Mouse (Mus musculus) right cerebral cortex, postnatal 25 days (tissue): Measurements from ENCODE around the gene Ninj2.

Experiments used
- DNase-seq: peaks from one replicate; pipeline ENCODE4 v3.0.0; 2022

The Ninj2 gene

GRCm38 (mm10) chr6:120146676-120147075, 53.5 kb downstream of the Ninj2 start:
- no peak for DNase-seq

- no peak for DNase-seq
These were observed 54.3 kb downstream of the Ninj2 start for GRCm38 (mm10) chr6:120147411-120147810.

GRCm38 (mm10) chr6:120148716-120149392, 55.7 kb downstream of the Ninj2 start:
- no peak for DNase-seq

GRCm38 (mm10) chr6:120149458-120150120, 56.4 kb downstream of the Ninj2 start:
- DNase-seq: no peak

- no peak for DNase-seq
These were observed 57.1 kb downstream of the Ninj2 start for GRCm38 (mm10) chr6:120150206-120150605.

- DNase-seq: no peak
These were observed 58.5 kb downstream of the Ninj2 start for GRCm38 (mm10) chr6:120151616-120152053.

- DNase-seq: no peak
These were observed 59.9 kb downstream of the Ninj2 start for GRCm38 (mm10) chr6:120152739-120153696.

GRCm38 (mm10) chr6:120154526-120155309, 61.6 kb downstream of the Ninj2 start:
- no peak for DNase-seq

GRCm38 (mm10) chr6:120155510-120155909, 62.4 kb downstream of the Ninj2 start:
- DNase-seq: no peak

GRCm38 (mm10) chr6:120157479-120157878, 64.3 kb downstream of the Ninj2 start:
- DNase-seq: no peak

GRCm38 (mm10) chr6:120159133-120159901, 66.2 kb downstream of the Ninj2 start:
- peak; percentile 47 for DNase-seq

GRCm38 (mm10) chr6:120162928-120163327, 69.8 kb downstream of the Ninj2 start:
- no peak for DNase-seq

GRCm38 (mm10) chr6:120164765-120165164, 71.6 kb downstream of the Ninj2 start:
- DNase-seq: peak; percentile 33

GRCm38 (mm10) chr6:120167574-120167973, 74.4 kb downstream of the Ninj2 start:
- DNase-seq: no peak

- no peak for DNase-seq
These were observed 79.3 kb downstream of the Ninj2 start for GRCm38 (mm10) chr6:120172294-120173017.

- no peak for DNase-seq
These were observed 81.0 kb downstream of the Ninj2 start for GRCm38 (mm10) chr6:120174028-120174601.

GRCm38 (mm10) chr6:120174602-120175115, 81.5 kb downstream of the Ninj2 start:
- DNase-seq: no peak

- no peak for DNase-seq
These were observed 82.5 kb downstream of the Ninj2 start for GRCm38 (mm10) chr6:120175650-120176049.

- DNase-seq: no peak
These were observed 86.0 kb downstream of the Ninj2 start for GRCm38 (mm10) chr6:120179044-120179755.

GRCm38 (mm10) chr6:120179756-120180206, 86.6 kb downstream of the Ninj2 start:
- DNase-seq: no peak
